Mouse (Mus musculus): ENCODE measurements around the gene Rpl32. TPM values are rescaled to one million over a fixed set of nuclear protein-coding genes. Genes with fewer than 3 reads are reported as not detected.

Gene Rpl32
- polyA plus RNA-seq (2015; fragmentation: Nextera tagmentation; extraction: Ambion mirVana), result 1,840 and 1,978 TPM in 2 replicates

GRCm38 (mm10) chr6:115808488-115809231 lies at the start of gene Rpl32:
Gene Rpl32, minus strand, starts transcription at chr6:115808747.
- H3K27me3 ChIP-seq (replicated peaks; ENCODE audit: control insufficient read depth, insufficient read depth, low read length), result no peaks in the 10 kb centered on the region
- H3K4me2 ChIP-seq (ENCODE audit: low read depth, low read length), result peak within 1 kb of the TSS; percentile 57
- peaks cover 17% of the 10 kb centered on the region for H3K4me1 ChIP-seq (ENCODE audit: control insufficient read depth, insufficient read depth, low read length)
- WGBS, result under 1% methylated on average over 47 of the region's 47 CpGs
- peak within 1 kb of the TSS; percentile 77 for H3K4me3 ChIP-seq (ENCODE audit: low read length)
- peak; percentile 84 for ATAC-seq
- H3K36me3 ChIP-seq (ENCODE audit: control insufficient read depth, insufficient read depth, low read length), result peaks cover 3% of the 10 kb centered on the region; the same call in 1 of the 2 replicates
- H3K27ac ChIP-seq (ENCODE audit: low read length), result peak within 1 kb of the TSS; percentile 92
- no peaks in the 10 kb centered on the region for H3K9me3 ChIP-seq (ENCODE audit: control insufficient read depth, low read length)
- peak within 1 kb of the TSS; percentile 98 for H3K9ac ChIP-seq (ENCODE audit: low read depth, low read length)

DNA sequence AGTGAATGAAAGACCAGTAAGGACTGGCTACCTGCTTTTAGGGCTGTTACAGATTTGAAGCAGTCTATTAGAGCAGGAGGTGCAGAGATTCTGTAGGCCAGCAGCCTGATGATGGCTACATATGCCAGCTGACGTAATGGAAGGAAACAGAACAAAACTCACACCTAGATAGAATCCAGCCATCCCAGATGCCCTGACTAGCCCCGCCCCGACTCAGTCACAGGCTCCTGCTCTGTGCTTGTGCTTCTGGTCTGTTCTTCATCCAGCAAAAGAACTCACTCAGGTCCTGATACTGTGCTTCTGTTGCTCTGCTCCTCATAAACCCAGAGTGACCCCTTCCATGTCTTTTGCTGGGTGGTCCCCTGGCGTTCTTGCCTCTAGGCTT lies 47.8 kb upstream of the Rpl32 start:
- peak overlapping the region; percentile 17; the same call in 1 of the 2 replicates for H3K27ac ChIP-seq (ENCODE audit: low read length)
- 53% methylated on average over 4 of the region's 4 CpGs for WGBS
- no peak overlapping the region for H3K9ac ChIP-seq (ENCODE audit: low read depth, low read length)
- ATAC-seq, result no peak
- peaks cover 21% of the 10 kb centered on the region for H3K4me1 ChIP-seq (ENCODE audit: control insufficient read depth, insufficient read depth, low read length)
- H3K36me3 ChIP-seq (ENCODE audit: control insufficient read depth, insufficient read depth, low read length), result 0 out of 2 replicates have a peak, but pooled peaks cover 2% of the 10 kb centered on the region
- H3K4me2 ChIP-seq (ENCODE audit: low read depth, low read length), result no peak overlapping the region
- no peaks in the 10 kb centered on the region for H3K9me3 ChIP-seq (ENCODE audit: control insufficient read depth, low read length)
- no peak overlapping the region for H3K4me3 ChIP-seq (ENCODE audit: low read length)
- no peaks in the 10 kb centered on the region for H3K27me3 ChIP-seq (replicated peaks; ENCODE audit: control insufficient read depth, insufficient read depth, low read length)

DNA sequence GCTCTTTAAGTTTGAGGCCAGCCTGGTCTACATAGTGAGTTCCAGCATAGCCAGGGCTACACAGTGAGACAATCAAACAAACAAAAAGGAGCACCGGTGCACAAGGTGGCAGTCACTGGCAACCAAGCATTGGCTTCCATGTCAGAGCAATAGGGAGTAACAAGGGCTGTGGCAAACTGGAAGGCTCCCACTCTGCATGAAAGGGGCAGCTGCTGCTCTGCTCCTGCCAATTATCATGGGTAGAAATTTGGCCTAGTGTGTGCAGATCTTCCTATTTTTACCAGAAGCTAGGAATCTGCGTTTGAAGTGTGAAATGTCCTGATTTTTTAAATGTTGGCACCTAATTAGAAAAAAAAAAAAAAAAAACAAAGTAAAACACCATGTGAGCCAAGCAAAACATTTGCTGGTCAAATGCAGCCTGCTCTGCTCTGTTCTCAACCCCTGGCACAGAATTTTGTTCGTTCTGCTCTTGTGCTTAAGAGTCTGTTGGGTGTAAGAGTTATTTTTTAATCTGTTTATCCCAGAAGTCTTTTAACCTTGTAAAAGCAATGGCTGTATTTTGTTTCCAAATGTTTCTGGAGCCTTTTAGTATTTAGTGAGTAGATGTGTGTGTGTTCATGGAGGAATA lies 47.3 kb upstream of the Rpl32 start:
- H3K27me3 ChIP-seq (replicated peaks; ENCODE audit: control insufficient read depth, insufficient read depth, low read length), result no peaks in the 10 kb centered on the region
- no peak overlapping the region for H3K4me3 ChIP-seq (ENCODE audit: low read length)
- 81% methylated on average over 3 of the region's 3 CpGs for WGBS
- peaks cover 21% of the 10 kb centered on the region for H3K4me1 ChIP-seq (ENCODE audit: control insufficient read depth, insufficient read depth, low read length)
- no peak for ATAC-seq
- no peak overlapping the region for H3K9ac ChIP-seq (ENCODE audit: low read depth, low read length)
- 0 out of 2 replicates have a peak, but pooled peaks cover 2% of the 10 kb centered on the region for H3K36me3 ChIP-seq (ENCODE audit: control insufficient read depth, insufficient read depth, low read length)
- H3K9me3 ChIP-seq (ENCODE audit: control insufficient read depth, low read length), result no peaks in the 10 kb centered on the region
- H3K4me2 ChIP-seq (ENCODE audit: low read depth, low read length), result no peak overlapping the region
- H3K27ac ChIP-seq (ENCODE audit: low read length), result no peak overlapping the region

- Histone ChIP-seq H3K9ac (ENCODE audit: low read depth, low read length) (no peak overlapping the region), H3K4me3 (ENCODE audit: low read length) (no peak overlapping the region), H3K27me3 (replicated peaks; ENCODE audit: control insufficient read depth, insufficient read depth, low read length) (no peaks in the 10 kb centered on the region), H3K4me1 (ENCODE audit: control insufficient read depth, insufficient read depth, low read length) (peaks cover 14% of the 10 kb centered on the region), H3K4me2 (ENCODE audit: low read depth, low read length) (no peak overlapping the region), H3K36me3 (ENCODE audit: control insufficient read depth, insufficient read depth, low read length) (0 out of 2 replicates have a peak, but pooled peaks cover 2% of the 10 kb centered on the region), H3K9me3 (ENCODE audit: control insufficient read depth, low read length) (no peaks in the 10 kb centered on the region), H3K27ac (ENCODE audit: low read length) (no peak overlapping the region)
- 69% methylated on average over 2 of the region's 2 CpGs for WGBS
- no peak for ATAC-seq
These were observed 45.9 kb upstream of the Rpl32 start for GRCm38 (mm10) chr6:115854432-115854831.

DNA sequence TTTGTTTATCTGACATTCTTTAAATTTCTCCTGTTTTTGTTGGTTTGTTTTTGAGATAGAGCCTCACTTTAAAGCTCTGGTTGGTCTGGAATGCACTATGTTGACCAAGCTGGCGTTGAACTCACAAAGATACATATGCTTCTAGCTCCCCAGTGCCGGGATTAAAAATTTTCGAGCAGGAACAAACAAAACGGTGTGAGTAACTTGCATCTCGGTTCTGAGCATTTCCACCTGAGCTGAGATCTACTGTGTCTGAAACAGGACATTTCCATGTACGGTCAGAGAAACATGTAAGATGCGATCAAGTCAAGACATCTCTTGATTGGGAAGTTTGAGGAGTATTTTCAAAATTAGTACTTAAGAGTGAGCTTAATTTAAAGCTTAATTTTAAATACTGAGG lies 45.4 kb upstream of the Rpl32 start:
- Histone ChIP-seq H3K27me3 (replicated peaks; ENCODE audit: control insufficient read depth, insufficient read depth, low read length) (no peaks in the 10 kb centered on the region), H3K4me1 (ENCODE audit: control insufficient read depth, insufficient read depth, low read length) (peaks cover 10% of the 10 kb centered on the region), H3K36me3 (ENCODE audit: control insufficient read depth, insufficient read depth, low read length) (0 out of 2 replicates have a peak, but pooled peaks cover 2% of the 10 kb centered on the region), H3K27ac (ENCODE audit: low read length) (peak overlapping the region; percentile 52), H3K9me3 (ENCODE audit: control insufficient read depth, low read length) (no peaks in the 10 kb centered on the region), H3K9ac (ENCODE audit: low read depth, low read length) (peak overlapping the region; percentile 63), H3K4me2 (ENCODE audit: low read depth, low read length) (peak overlapping the region; percentile 53), H3K4me3 (ENCODE audit: low read length) (peak overlapping the region; percentile 59)
- no peak for ATAC-seq
- WGBS, result 35% methylated on average over 7 of the region's 7 CpGs

DNA sequence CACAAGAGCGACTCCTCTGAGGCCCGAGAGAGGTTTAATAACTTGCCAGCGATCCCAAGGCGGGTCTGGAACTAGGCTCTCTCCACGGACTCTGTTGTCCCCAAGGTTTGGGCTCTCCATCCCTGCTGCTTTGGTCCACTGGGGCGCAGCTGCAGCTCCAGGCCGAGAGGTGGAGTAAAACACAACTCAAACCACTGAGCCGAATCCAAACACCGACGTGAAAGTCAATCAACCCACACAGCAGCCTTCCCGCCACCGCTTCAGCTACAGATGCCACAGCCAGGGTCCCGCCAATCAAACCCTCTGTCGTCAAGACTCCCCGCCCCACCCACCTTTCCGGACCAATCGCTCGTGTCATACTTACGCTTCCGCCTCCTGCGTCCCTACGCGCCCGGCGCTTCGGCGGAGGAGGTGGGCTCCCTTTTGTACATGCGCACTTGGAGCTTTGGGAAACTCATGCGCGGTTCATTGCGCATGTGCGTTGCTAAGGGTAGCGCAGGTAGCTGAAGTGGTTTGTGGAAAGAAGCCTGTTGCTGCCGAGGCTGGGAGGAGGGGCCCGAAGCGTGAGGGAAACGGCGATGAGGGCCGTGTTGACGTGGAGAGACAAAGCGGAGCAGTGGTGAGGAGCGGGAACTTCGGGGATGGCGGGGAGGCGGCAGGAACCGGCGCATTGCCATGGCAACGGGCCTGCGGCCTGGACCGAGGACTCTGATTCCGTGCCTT lies 44.7 kb upstream of the Rpl32 start, which contains the start of the genes Mbd4 and Ift122:
Mbd4 (minus strand) TSS at position 281 of the 723 bp plus-strand sequence.
Ift122 (plus strand) TSS at position 380 of the 723 bp plus-strand sequence.
- WGBS, result under 1% methylated on average over 51 of the region's 51 CpGs
- ATAC-seq, result peak; percentile 99
- Histone ChIP-seq H3K4me3 (ENCODE audit: low read length) (peak within 1 kb of the TSS; percentile 61), H3K4me2 (ENCODE audit: low read depth, low read length) (peak within 1 kb of the TSS; percentile 74), H3K27me3 (replicated peaks; ENCODE audit: control insufficient read depth, insufficient read depth, low read length) (no peaks in the 10 kb centered on the region), H3K36me3 (ENCODE audit: control insufficient read depth, insufficient read depth, low read length) (peaks cover 6% of the 10 kb centered on the region; the same call in 1 of the 2 replicates), H3K27ac (ENCODE audit: low read length) (peak within 1 kb of the TSS; percentile 78), H3K4me1 (ENCODE audit: control insufficient read depth, insufficient read depth, low read length) (0 out of 2 replicates have a peak, but pooled peaks cover 8% of the 10 kb centered on the region), H3K9ac (ENCODE audit: low read depth, low read length) (peak within 1 kb of the TSS; percentile 73), H3K9me3 (ENCODE audit: control insufficient read depth, low read length) (no peaks in the 10 kb centered on the region)

GRCm38 (mm10) chr6:115852446-115853090 lies 44.0 kb upstream of the Rpl32 start:
- no peak for ATAC-seq
- H3K27ac ChIP-seq (ENCODE audit: low read length), result peak overlapping the region; percentile 78
- H3K4me3 ChIP-seq (ENCODE audit: low read length), result peak overlapping the region; percentile 61
- H3K9ac ChIP-seq (ENCODE audit: low read depth, low read length), result peak overlapping the region; percentile 73
- H3K27me3 ChIP-seq (replicated peaks; ENCODE audit: control insufficient read depth, insufficient read depth, low read length), result no peaks in the 10 kb centered on the region
- 5% methylated on average over 20 of the region's 20 CpGs for WGBS
- H3K4me1 ChIP-seq (ENCODE audit: control insufficient read depth, insufficient read depth, low read length), result 0 out of 2 replicates have a peak, but pooled peaks cover 8% of the 10 kb centered on the region
- peaks cover 6% of the 10 kb centered on the region; the same call in 1 of the 2 replicates for H3K36me3 ChIP-seq (ENCODE audit: control insufficient read depth, insufficient read depth, low read length)
- peak overlapping the region; percentile 74 for H3K4me2 ChIP-seq (ENCODE audit: low read depth, low read length)
- no peaks in the 10 kb centered on the region for H3K9me3 ChIP-seq (ENCODE audit: control insufficient read depth, low read length)

DNA sequence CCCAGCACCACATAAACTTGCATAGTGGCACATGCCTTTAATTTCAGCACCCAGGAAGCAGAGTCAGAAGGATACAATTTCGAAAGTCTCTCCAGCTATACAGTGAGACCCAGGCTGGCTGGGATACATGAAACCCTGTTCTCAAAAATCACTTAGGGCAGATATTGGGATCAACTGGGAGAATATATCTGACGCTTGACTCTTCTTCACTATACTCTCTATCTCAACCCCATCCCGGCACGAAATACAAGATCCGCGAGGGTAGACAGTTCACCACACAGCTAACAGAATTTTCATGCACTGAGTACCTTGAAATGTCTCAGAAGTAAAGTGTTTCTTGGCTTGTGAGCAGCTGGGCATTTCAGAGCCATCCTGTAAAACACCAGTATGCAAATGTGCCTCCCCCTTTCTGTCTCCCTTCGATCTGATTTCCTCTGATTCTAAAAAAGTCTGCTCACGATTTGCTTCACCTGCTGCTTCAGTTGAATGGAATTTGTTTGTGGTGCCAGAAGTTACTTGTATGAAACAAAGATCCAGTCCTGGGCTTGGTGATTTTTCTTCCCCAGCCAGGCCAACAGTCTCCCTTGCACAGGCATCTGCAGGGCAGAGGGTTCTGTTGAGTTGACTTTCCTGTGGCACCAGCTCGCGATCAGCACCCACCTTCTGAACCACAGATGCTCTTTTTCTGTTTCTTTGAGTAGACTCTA lies 40.2 kb upstream of the Rpl32 start:
- Histone ChIP-seq H3K9me3 (ENCODE audit: control insufficient read depth, low read length) (no peaks in the 10 kb centered on the region), H3K27me3 (replicated peaks; ENCODE audit: control insufficient read depth, insufficient read depth, low read length) (no peaks in the 10 kb centered on the region), H3K4me1 (ENCODE audit: control insufficient read depth, insufficient read depth, low read length) (0 out of 2 replicates have a peak, but pooled peaks cover 4% of the 10 kb centered on the region), H3K4me2 (ENCODE audit: low read depth, low read length) (no peak overlapping the region), H3K9ac (ENCODE audit: low read depth, low read length) (no peak overlapping the region), H3K27ac (ENCODE audit: low read length) (no peak overlapping the region), H3K36me3 (ENCODE audit: control insufficient read depth, insufficient read depth, low read length) (peaks cover 14% of the 10 kb centered on the region; the same call in 1 of the 2 replicates), H3K4me3 (ENCODE audit: low read length) (no peak overlapping the region)
- no peak for ATAC-seq
- WGBS, result 92% methylated on average over 10 of the region's 10 CpGs
